In genomic region chr17:71301413-71301812, GRCm38 (mm10) we compare ENCODE assay signal across 14 mouse cellular contexts.
"Had no signal": no experiment of that assay in that cellular context is flagged by ENCODE, and none has a peak within 500 bp of the region (broad histone marks: within the 10 kb centered on the region; RNA-seq: fewer than 3 reads in every experiment).

No protein-coding gene starts in this region.

- DNase-seq: kidney, adult 2 months; kidney, postnatal 25 days; layer of hippocampus, postnatal 36 days; lung, adult 18-20 months; right cerebral cortex, postnatal 14 days; thymus, adult 2 months; thymus, postnatal 25 days had no signal

- H3K4me3 ChIP-seq: limb, embryonic 12.5 days; midbrain, embryonic 12.5 days; neural tube, embryonic 13.5 days; stomach, embryonic 15.5 days had no signal

- H3K4me1 ChIP-seq: limb, embryonic 12.5 days; midbrain, embryonic 12.5 days; neural tube, embryonic 13.5 days; stomach, embryonic 15.5 days had no signal

- H3K4me2 ChIP-seq: limb, embryonic 12.5 days; midbrain, embryonic 12.5 days; neural tube, embryonic 13.5 days; stomach, embryonic 15.5 days had no signal

- H3K27ac ChIP-seq: limb, embryonic 12.5 days; liver, embryonic 14.5 days; midbrain, embryonic 12.5 days; neural tube, embryonic 13.5 days; stomach, embryonic 15.5 days had no signal

- ATAC-seq: intestine, embryonic 16.5 days; midbrain, embryonic 16.5 days had no signal

- H3K9ac ChIP-seq: limb, embryonic 12.5 days; liver, embryonic 14.5 days; midbrain, embryonic 12.5 days; neural tube, embryonic 13.5 days; stomach, embryonic 15.5 days had no signal

- H3K27me3 ChIP-seq: limb, embryonic 12.5 days; midbrain, embryonic 12.5 days; neural tube, embryonic 13.5 days; stomach, embryonic 15.5 days had no signal

- H3K9me3 ChIP-seq: limb, embryonic 12.5 days; midbrain, embryonic 12.5 days; neural tube, embryonic 13.5 days; stomach, embryonic 15.5 days had no signal

- H3K36me3 ChIP-seq: midbrain, embryonic 12.5 days; neural tube, embryonic 13.5 days; stomach, embryonic 15.5 days had no signal
